Mouse (Mus musculus) common myeloid progenitor, adult 5-6 weeks (primary cell): ENCODE measurements at regions not wholly inside any gene's neighbourhood (a gene's known extent, or its start where the extent isn't known, plus 50 kb on each side); places are given as distances from the start of the nearest gene placed in this dataset.
"Not testable (repeated sequence)": the region's sequence is repeated elsewhere in the genome, so short reads cannot be mapped to it uniquely, and the experiment has no call there.

Experiments
- ATAC-seq: replicated peaks from 2 replicates; pipeline ENCODE4 v1.8.0; 2016; ENCODE audit warnings: low read depth, mild to moderate bottlenecking, moderate TSS enrichment, inconsistent platforms; ENCODE audit not compliant: poor library complexity, severe bottlenecking

DNA sequence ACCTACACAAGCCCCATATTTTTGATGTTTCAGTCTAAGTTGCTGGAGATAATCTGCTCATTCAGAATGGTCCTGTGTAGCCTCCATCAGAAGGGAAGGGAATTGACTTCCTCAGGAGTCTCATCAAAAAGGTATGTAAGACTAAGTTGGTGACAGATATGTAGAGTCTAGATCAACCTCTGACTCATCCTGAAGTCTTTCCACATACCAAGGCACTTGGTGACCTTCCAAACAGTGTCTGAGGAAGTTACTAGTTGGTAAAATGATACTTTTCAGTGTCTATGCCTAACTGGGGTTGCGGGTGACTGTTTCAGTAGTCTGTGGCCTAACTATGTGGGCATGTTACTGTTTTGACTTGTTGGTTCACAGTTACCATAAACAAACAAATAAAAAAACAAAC, 133.0 kb upstream of the Plcb4 start:
- no peak for ATAC-seq

DNA sequence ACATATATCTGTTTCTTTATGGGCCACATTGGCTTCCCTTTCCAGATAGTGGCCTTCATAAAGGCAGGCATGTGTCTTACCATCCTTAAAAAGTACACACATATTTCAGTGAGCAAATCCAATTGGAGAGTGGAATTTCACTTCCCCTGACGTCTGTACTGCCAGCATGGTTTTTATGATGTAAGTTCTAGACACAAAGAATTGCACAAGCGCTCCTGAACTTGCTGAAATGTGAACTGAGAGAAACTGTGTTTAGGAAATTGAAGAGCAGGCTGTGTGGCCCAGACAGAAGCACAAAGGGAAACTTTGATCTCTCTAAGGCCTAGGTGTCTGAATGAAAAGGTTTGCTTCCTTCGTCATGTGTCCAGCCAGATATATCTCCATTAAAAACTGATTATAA, 129.2 kb upstream of the Plcb4 start:
- ATAC-seq = no peak

GRCm38 (mm10) chr2:135536303-135536871, 122.4 kb upstream of the Plcb4 start:
- peak; percentile 79 for ATAC-seq

DNA sequence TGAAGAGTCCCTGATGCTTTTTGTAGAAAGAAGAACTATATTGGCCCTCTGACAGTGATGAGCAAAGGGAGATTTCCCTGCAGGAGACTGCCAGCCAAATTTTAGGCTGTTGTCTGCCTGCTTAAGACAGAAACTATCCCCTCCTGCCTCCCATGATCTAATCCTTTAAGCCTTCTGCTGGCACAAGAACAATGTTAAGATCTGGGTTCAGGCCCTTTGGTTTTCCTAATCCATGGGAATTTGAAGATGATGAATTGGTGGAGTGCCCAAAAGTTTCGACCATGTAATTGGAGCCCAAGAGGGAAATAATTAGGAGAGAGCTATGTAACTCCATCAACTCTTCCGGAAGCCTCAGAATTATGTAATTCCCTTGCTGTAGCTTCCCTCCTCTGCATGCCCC, 120.8 kb upstream of the Plcb4 start:
- ATAC-seq = no peak

DNA sequence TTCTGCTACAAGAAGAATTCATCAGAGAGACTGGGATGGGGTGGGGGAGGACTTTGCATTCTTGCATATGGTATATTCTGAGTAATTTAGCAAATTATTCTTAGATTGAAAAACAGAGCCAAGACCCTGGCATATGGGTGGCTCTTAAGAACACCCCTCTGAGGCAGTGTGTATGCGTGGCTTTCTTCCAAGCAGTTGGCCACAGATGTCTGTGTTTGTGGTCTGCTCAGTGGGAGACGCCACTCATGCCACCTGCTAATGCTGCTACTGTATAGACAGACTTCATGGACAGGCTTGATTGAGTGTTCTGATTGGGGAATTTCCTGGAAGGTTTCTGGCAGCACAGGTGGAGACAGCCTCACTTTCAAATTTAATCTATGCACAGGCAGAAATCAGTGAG, 117.8 kb upstream of the Plcb4 start:
- no peak for ATAC-seq

DNA sequence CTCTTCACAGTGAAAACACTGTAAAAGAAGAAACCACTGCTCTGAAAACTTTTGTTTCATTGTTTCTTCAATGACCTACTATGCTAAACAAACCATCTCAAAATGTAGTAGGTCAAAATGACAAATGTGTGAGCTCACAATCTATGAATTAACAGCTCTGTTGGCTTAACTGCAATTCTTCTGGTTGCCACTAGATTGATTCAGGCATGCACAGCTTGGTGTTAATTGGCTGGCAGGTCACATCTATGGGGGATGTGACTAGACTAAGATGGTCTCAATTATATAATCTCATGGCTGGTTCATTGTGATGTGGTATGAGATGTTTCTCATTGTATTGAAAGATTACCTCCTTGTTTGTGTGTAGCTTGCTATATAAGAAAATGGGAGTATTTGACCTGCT, 116.9 kb upstream of the Plcb4 start:
- no peak for ATAC-seq

- no peak for ATAC-seq
Measured at GRCm38 (mm10) chr2:135544882-135545281, 113.9 kb upstream of the Plcb4 start.

- no peak for ATAC-seq
Measured at GRCm38 (mm10) chr2:135547966-135548365, 110.8 kb upstream of the Plcb4 start.

- ATAC-seq = 0 out of 2 replicates have a peak, but pooled peaks have one; percentile 36
Measured at GRCm38 (mm10) chr2:135553031-135553430, 105.8 kb upstream of the Plcb4 start.

DNA sequence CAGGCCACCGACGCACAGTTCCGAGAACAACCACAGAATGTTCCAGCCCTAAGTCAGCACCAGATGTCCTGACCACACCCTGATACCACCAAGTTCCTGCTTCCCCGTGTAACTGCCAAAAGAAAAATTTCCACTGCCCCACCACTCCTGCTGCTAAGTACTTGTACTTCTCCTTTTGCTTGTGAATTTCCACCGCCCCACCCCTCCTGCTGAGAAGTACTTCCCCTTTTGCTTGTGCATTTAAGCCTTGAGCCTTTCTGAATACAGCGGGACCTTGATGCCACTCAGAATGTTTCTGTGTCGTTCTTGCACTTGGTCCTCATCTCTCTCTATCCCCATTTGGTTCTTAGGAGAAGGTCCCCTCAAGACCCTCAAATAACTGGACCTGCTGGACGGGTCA, 100.8 kb upstream of the Plcb4 start:
- not testable (repeated sequence) for ATAC-seq

DNA sequence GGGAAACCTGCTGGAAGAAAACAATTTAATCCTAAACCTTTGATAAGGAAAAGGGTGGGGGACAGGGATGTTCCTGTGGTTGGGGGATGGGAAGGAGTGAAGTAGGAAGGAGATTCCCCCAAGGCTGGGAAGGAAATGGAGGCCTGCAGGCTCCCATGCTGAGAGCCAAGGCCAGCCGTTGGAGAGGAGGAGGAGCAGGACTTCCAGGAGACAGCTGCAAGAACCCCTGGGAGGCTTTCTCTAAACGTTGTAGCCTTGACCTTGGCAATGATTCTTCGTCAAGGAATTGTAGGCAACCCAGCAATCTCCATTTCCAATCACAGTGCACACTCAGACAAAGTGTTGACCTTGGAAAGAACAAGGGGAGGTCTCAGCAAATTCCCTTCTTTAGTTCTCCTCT, 99.5 kb upstream of the Plcb4 start:
- ATAC-seq = no peak

DNA sequence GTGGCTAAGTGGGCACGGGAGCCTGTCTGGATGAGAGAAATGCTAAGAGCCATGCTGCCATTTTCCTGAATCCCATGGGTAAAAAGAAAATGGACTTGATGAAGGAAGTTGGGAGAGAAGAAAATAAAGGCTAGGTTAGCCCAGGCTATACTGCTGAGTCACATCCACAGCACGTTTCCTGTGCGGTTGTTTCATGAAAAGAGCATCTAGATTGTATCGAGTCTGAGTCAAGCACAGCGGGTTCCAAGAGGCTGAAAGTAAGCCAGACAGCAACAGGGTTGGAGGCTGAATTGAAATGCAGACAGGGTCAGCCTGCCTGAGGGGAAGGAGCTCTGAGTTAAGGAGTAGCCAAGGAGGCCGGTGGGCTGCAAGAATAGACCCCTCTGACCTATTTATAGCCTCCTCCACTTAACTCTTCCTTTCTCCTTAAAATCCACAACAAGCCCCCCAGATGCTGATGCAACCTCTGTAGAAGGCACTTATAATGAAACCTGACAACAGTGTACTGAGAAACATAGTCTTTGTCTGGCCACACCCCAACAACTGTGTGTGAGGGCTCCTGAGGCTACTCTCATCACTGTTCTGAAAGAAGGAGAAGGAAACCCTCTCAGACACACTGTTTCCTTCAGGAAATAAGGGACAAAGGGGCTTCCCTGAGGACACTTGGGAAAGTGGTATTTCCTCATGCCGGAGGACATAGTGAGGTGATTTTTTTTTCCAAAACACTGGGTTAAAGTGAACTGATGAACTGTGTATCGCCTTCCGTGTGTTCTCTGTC, 98.7 kb upstream of the Plcb4 start:
- no peak for ATAC-seq

DNA sequence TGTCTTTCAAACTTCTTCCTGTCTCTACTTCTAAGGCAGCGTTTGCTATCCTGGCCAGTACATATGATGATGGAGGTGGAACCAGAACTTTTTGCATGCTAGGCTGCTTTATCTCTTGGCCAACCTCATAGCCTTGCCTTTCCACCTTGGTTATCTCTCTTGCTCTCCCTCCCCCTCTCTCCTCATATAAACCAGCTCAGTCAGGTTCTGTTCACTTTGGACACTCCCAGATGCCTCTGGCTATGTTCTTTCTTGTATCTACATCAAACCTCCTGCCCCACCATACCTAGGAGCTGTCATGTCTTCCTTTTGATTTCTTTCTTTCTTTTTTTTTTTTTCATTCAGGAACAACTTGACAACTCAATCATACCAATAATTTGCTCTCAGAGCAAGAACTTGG, 98.0 kb upstream of the Plcb4 start:
- no peak for ATAC-seq

- no peak for ATAC-seq
Measured at GRCm38 (mm10) chr2:135561716-135562115, 97.1 kb upstream of the Plcb4 start.

DNA sequence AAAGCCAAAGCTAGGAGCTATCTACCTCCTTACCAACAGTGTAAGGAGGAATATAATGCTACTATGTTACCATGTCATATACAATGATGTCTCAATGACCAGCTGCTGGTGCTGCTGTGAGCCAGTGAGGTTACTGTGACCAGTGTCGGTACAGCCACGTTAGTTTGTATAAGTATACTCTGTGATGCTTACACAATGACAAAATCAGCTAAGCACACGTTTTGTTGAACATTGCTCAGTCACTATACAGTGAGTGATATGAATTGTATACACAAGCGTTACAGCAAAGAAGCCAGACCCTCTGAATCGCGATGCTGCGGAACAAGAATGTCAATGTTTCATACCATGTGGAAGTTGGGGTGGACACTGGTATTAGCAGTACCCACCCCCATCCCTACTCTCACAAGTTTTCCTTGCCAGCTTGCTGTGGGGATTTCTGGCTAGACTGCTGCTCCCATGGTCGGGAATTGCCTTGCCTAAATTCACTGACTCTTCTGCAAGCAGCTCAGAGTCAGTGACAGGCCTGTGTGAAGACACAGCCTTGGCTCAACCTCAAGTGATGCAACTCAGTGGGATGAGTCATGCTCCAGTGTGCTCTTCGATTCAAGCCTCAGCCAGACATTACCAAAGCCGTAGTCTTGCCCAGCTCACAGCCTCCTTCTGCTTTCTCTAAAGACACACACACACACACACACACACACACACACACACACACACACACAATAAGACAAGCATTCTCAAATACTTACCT, 96.5 kb upstream of the Plcb4 start:
- peak; percentile 98 for ATAC-seq

DNA sequence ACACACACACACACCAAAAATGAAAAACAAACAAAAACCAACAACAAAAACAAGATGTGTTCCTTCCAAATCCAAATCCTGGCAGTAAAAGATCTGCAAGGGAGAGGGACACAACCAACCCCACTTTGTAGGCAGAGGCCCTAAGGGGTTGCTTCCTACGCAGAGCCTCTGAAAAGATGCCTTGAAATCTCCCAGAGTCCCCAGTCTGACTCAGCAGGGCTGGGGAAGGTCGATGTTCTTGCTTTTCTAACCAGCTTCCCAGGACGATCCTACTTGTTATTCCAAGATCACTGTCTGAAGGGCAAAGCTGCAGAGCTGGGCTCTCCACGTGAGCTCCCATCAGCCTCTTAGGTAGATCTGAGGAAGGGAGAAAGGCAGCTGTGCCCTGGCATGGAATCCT, 94.6 kb upstream of the Plcb4 start:
- no peak for ATAC-seq

DNA sequence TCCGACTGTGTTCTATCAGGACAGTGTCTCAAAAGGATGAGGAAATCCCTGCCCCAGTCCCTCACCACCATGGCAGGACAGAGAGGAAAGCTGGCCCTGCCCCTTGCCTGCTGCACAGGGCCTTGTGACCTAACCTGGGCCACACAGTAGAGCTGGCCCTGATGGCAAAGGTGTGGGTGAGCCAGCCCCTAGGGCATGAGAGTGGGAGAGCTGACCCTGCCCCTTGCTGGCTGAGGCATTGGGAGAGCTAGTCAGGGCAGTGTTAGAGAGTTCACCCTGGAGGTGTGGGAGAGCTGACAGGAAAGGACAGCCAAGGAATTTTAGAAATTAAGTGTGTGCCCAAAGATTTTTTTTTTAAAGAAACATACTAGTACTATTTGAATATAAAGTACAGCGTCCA, 90.5 kb upstream of the Plcb4 start:
- no peak for ATAC-seq

DNA sequence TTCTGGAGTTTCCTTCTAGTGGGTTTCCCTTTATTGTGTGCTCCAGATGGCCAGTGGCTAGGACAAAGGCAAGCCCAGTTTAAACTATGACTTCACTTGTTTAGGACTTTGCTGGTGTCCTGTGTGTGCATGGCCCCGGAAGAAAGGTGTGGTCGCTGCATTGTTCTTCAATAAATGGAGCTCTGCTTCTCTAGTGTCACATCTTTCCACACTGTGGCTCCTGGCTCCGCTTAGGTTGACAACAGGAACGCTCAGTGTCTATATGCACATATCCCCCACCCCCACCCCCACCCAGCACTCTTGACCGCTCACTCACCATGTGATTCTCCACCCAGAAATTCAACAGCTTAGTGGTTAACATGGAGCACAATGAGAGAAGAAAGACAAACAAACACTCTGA, 87.2 kb upstream of the Plcb4 start:
- no peak for ATAC-seq

DNA sequence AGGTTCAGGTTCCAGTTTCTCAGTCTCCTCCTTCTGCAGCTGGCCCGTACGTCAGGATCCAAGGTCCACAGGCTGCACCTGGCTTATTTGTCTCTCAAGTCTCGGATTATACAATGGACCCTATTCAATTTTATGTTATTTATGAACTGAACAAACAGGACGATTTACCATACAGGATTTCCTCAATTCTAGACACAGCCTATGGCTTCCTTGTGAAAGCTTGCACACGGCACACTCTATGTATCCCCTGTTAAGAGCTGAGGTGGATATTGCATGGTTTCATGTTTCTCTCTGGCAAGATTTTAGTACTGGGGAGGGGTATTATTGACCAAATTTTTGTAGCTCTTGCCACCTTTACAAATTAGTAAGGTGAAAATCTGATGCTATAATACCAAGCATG, 81.6 kb upstream of the Plcb4 start:
- ATAC-seq = no peak

- ATAC-seq = no peak
Measured at GRCm38 (mm10) chr2:135578135-135578534, 80.7 kb upstream of the Plcb4 start.

DNA sequence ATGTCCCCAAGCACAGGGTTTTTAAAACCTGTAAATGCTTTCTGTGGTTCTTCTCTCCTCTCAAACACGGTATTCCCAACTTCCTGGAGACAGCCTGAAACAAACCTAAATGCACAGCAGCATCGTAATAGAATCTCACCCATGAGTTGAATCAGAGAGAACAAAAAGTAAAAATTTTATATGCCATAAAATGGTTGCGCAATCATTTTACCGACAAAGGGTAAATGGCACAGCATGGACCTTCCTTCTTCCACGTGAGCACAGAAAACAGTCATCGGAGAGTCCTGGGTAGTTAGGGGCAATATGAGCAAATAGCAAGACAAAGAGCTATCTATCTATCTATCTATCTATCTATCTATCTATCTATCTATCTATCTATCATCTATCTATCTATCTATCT, 79.3 kb upstream of the Plcb4 start:
- ATAC-seq = no peak
